Mouse (Mus musculus): Measurements from ENCODE around the gene Tpst1. TPM values are rescaled to one million over a fixed set of nuclear protein-coding genes. Genes with fewer than 3 reads are reported as not detected.

Tpst1 gene
- total RNA-seq, 2 experiments from 2014 or later = 12.0 to 12.8 TPM

DNA sequence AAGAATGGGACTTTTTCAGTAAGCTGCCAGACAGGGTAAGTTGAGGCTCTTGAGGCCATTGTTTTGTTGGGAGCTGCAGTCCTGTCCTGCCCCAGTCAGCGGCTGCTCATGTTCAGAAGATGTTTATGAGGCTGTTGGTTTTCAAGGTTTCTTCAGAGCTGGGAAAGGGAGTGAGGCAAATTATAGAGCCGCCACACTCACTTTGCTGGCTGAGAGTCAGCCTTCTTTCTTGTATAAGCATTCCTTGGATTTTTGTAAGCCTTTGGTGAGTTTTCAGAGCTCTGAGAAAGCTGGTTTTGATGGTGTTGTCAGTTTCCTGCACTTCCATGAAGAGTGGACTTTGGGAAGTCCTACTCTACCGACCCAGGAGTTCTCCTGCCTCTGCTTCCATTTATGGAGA is 11.1 kb downstream of the Tpst1 start:
- no peak for DNase-seq
- intact Hi-C loops (cut with DNase I) = no loop called here

DNA sequence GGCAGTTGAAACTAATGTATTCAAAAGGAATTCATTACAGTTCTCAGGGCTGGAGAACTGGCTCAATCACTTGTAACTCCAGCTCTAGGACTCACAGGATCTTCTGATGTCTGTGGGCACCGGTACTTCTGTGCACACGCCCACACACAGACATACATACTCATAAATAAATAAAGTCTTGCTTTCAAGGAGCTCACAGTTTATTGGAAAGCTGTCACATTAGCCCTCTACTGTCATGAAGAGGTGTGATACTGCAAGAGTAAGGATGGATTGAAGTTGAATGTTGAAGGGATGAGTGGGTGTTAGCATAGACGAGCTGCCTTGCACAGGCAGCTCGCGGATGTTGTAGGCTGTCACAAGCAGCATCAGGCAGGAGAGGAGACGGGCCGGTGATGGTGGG is 14.9 kb downstream of the Tpst1 start:
- no peak for DNase-seq
- intact Hi-C loops (cut with DNase I) = no loop called here

- no peak for DNase-seq
- intact Hi-C loops (cut with DNase I) = no loop called here
These were observed 15.5 kb downstream of the Tpst1 start for GRCm38 (mm10) chr5:130088612-130089011.

GRCm38 (mm10) chr5:130089177-130089576 is 16.1 kb downstream of the Tpst1 start:
- no peak for DNase-seq
- intact Hi-C loops (cut with DNase I) = no loop called here

DNA sequence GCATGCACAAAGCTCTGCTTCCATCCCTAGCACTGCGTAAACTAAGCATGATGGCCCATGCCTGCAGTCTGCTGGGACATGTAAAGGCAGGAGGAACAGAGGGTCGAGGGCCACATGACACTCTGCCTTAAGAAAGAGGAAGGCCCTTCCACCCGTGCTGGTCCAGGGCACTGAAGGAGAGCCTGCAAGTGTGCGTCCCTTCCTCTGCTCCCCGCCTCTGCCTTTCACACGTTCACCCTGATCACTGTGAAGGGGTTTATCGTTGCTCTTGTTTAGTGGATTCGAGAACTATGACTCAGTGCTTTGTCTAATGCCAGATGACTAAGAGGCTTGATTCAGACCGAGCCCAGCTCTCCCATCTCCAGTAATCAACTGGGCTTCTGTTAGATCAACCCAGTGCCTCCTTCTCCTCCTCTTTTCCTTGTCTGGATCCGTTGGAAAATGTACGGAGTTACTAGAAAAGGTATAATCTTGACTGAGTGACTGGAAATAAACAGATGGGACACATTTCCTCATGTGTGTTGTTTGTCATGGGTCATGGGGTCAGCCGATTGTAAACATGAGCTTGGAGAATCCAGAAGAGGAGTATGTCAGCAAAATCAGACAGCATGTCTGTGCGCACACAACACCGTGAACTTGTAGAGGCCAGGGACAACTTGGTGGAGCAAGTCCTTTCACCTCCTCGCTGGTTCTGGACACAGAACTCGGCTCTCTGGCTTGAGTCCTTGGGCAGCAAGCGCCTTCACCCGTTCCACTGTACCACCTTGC is 16.7 kb downstream of the Tpst1 start:
- peak in 1 of 2 experiments; percentile 43 for DNase-seq
- intact Hi-C loops (cut with DNase I) = no loop called here

GRCm38 (mm10) chr5:130096754-130097153 is 23.6 kb downstream of the Tpst1 start:
- no peak for DNase-seq
- intact Hi-C loops (cut with DNase I) = no loop called here

DNA sequence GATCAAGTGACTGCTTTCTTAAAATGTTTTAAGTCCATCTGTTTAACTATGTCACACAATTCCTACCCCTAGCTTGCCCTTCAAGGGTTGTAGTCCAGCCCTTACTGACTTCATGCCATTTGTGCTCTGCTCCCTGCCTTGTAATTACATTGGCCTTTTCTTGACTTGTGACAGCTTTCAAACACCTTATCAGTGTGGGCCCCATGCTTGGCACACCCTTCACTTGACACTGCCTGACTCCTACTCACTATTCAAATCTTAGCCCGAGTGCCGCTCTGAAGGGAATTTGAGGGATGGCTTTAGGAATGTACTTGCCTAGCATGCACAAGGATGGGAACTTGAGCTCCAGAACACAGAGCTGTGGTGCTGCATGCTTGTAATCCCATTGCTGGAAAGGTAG is 24.7 kb downstream of the Tpst1 start:
- no peak for DNase-seq
- intact Hi-C loops (cut with DNase I) = no loop called here

DNA sequence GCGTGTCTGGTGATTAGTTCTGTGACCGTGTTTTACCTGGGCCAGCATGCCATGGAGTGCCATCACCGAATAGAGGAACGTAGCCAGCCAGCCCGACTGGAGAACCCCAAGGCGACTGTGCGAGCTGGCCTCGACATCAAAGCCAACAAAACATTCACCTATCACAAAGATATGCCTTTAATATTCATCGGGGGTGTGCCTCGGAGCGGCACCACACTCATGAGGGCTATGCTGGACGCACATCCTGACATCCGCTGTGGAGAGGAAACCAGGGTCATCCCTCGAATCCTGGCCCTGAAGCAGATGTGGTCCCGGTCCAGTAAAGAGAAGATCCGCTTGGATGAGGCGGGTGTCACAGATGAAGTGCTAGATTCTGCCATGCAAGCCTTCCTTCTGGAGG is 28.6 kb downstream of the Tpst1 start:
- no peak for DNase-seq
- intact Hi-C loops (cut with DNase I) = no loop called here

DNA sequence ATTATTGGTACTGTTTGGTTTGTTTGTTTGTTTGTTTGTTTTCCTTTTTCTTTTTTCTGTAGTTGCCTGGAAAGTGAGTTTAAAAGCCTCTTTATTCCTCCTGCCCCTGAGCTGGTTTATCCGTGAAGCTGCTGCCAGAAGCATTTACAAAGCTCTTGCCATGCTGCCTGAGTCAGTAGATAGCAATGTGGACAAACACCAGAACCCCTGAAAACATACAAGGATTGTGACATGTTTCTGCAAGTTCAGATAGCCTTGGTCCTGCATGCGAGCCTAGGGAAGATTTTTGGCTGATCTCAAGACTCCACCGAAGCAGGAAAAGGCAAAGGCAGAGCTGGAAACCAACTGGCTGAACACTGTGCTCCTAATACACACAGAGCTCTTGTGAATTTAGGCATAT is 36.2 kb downstream of the Tpst1 start:
- intact Hi-C loops (cut with DNase I) = no loop called here
- no peak for DNase-seq

DNA sequence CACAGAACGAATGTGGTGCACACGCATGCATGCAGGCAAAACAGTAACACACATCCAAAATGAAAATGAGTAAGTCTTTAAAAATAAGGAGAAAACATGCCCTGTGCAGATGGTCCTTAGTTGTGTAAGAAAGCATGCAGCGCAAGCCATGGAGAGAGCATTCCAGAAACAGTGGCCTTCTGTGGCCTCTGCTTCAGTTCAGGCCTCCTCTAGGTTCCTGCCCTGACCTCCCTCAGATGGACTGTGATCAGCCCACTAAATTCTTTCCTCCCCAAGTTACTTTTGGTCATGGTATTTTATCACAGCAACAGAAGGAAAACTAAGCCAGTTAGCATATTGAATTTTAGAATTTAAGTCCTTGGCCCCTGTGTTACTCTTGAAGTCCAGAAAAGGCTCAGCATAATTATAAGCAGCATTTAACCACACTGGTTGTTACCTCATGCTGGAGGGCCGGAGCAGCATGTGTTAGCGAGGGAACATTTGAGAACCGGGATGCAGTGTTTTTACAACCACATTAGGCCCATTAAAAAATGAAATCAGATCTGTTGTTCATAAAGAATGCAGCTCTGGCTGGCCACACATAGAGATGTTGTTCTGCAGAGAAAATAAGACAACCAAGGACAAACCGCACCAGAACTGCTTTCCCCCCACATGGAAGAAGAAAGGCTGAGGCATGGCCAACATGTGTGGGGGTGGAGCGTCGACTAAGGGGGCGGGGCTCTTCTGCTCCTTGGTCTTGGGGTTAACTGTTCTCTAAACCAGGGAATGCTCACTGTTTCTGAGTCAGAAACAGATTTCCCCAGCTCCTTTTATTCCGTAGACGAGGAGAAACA is 37.7 kb downstream of the Tpst1 start:
- no peak for DNase-seq
- intact Hi-C loops (cut with DNase I) = no loop called here

DNA sequence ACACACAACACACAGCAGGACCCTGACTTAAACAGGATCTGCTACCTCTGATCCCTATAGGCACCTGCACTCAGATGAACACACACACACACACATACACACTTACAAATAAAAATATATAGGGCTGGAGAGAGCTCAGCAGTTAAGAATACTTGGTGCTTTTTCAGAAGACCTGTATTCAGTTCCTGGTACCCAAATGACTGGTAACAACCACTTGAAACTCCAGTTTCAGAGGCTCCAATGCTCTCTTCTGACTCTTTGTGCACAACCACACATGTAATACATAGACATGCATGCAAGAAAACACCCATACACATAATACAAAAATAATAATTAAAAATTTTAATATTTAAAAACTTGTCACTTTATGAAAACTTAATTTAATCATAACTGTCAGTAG is 39.5 kb downstream of the Tpst1 start:
- intact Hi-C loops (cut with DNase I) = no loop called here

GRCm38 (mm10) chr5:130116116-130116515 is 43.0 kb downstream of the Tpst1 start:
- no peak for DNase-seq
- intact Hi-C loops (cut with DNase I) = loop anchor here (2.0 kb wide), 1 partner anchor 37 kb away; no protein-coding TSS in a partner anchor

More for the DNA sequence above, 39.5 kb downstream of the Tpst1 start:
- no peak for DNase-seq

- no peak for DNase-seq
- intact Hi-C loops (cut with DNase I) = loop anchor here (2.0 kb wide), 1 partner anchor 38 kb away; no protein-coding TSS in a partner anchor
These were observed 43.7 kb downstream of the Tpst1 start for GRCm38 (mm10) chr5:130116857-130117256.

DNA sequence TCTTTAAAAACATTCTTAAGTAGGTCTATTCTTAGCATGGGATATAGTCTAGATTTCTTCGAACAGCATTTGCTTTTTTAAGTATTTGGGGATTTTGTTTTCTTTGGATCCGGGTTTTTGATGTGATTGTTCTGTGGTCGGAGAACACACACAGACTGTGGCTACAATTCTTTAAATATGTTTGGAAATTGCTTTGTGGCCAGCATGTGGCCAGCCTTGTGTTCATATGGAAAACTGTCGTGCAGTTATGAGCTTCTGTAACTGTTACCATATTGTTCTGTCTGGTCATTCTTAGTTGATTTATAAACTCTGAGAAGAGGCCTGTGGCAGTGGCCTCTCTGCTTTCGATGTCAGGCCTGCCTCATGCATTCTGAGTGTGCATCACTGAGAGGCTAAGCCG is 44.8 kb downstream of the Tpst1 start:
- intact Hi-C loops (cut with DNase I) = loop anchor here (2.0 kb wide), 1 partner anchor 39 kb away; no protein-coding TSS in a partner anchor
- no peak for DNase-seq

GRCm38 (mm10) chr5:130119236-130119635 is 46.1 kb downstream of the Tpst1 start:
- DNase-seq = no peak
- intact Hi-C loops (cut with DNase I) = no loop called here

DNA sequence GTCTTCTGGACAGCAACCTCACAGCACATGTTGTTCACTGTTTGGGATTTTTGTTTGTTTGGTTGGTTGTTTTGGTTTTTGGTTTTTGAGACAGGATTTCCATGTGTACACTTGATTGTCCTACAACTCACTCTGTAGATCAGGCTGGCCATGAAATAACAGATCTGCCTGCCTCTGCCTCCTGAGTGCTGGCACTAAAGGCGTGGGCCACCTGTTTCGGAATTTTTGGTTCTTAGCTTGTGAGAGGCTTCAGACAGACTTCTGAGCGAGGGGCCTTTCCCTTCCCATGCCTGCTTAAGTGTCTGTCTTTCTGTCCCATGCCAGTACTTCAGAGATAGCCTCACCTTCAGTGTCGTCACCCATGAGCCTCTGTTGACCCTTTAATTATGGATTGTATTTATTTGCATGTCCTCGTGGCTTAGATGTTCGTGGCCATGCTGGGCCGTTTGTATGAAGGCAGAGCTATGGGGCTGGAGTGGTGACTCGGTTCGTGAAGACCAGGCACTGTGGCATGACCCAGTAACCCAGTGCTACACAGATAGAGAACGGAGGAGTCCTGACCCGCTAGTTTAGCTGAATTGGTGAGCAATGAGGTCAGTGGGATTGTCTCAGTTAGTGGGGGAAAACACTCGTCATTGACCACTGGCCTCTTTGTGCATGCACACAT is 47.1 kb downstream of the Tpst1 start:
- no peak for DNase-seq
- intact Hi-C loops (cut with DNase I) = no loop called here

GRCm38 (mm10) chr5:130120904-130121303 is 47.8 kb downstream of the Tpst1 start:
- peak; percentile 34 to 47 for DNase-seq
- intact Hi-C loops (cut with DNase I) = no loop called here

GRCm38 (mm10) chr5:130122355-130122754 is 49.2 kb downstream of the Tpst1 start:
- intact Hi-C loops (cut with DNase I) = no loop called here
- DNase-seq = no peak

DNA sequence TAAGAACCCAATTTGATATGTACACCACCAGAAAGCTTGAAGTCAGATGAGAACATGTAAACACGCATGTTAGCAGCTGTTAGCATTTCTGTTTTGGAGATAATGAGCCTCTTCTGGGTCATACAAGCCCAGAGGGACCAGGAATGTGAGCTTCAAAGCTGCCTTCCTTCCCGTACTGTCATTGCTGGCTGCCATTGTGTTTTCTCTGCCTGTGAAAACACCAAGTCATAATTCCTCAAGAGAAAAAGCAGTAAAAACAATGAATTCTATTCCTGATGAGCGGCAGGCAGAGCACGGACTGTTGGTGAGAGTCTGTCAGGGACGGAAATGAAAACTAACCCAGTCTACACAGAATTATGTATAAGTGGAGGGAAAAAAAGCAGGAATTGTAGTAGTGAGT is 51.1 kb downstream of the Tpst1 start:
- intact Hi-C loops (cut with DNase I) = no loop called here
- DNase-seq = no peak

DNA sequence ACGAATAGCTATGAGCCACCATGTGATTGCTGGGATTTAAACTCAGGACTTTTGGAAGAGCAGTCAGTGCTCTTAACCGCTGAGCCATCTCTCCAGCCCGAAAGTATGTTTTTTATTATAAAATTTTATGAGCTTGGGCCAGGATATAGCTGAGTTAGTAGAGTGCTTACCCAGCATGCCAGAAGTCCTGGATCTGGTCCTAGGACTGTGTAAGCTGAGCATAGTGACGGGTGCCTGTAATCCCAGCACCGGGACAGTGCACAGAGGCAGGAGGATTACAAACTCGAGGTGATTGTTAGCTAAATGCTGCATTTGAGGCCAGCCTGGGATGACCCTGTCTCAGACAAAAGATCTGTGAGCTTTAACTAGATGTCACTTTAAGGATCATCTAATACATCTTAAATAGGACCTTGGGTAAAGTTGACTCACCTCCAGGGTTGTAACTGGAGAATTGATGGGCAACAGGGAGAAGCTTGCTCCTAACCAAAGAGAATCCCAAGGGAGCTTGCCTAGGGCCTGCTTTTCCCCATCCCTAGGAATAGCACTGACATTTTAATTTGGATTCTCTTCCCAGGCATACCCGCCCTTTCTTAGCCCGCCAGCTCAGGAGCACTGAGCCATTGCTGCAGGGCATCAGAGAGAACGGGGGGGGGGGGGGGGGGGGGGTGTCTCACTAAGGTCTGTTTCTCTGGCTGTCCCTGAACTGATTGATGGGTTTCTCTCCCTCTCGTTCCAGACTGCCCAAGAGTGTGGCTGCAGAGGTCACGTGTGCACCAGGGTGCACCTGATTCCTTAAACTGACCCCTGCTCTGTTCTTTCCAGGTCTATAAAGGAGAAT is 55.8 kb downstream of the Tpst1 start:
- intact Hi-C loops (cut with DNase I) = no loop called here
- no peak for DNase-seq

- intact Hi-C loops (cut with DNase I) = no loop called here
- DNase-seq = no peak
These were observed 56.3 kb downstream of the Tpst1 start for GRCm38 (mm10) chr5:130129524-130129793.
